Comparison of ENCODE assay signal across 9 mouse cellular contexts in the genomic region with DNA sequence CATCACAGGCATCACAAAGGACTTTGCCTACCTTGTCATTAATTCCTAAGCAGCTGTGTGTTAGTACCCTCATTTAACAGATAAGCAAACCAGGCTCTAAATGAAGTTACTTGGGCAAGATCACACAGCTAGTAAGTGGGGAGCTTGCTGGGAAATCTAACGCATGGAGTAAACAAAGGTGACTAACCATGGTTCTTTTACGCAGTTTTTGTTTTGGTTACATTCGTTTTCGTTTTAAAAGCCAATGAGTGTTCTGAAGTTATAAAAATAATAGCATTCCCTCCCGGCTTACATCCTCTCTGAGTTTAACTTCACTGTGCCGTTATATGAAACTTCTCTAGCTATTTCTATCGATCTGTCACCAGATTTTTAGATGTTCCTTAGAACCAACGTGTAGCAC. TPM values are rescaled to one million over a fixed set of nuclear protein-coding genes. Genes with fewer than 3 reads are reported as not detected.
DNase-seq lines count a peak whose midpoint lies in the region; ATAC-seq and TF ChIP-seq lines count a peak whose summit lies in the region.
"Had no signal": no experiment of that assay in that cellular context is flagged by ENCODE, and none has a peak within 500 bp of the region (broad histone marks: within the 10 kb centered on the region; RNA-seq: fewer than 3 reads in every experiment).

No protein-coding gene starts in this region.

- H3K9me3 ChIP-seq in heart, embryonic 11.5 days (replicated peaks; ENCODE audit: control insufficient read depth, low read length): no peaks in the 10 kb centered on the region
- peaks cover 21% of the 10 kb centered on the region for H3K9me3 ChIP-seq in E14TG2a.4 (ENCODE audit: low read length)
- no peaks in the 10 kb centered on the region for H3K9me3 ChIP-seq in hindbrain, embryonic 14.5 days (ENCODE audit: control insufficient read depth, low read length)
- H3K9me3 ChIP-seq in midbrain, embryonic 11.5 days (ENCODE audit: control insufficient read depth, low read length): no peaks in the 10 kb centered on the region

- no peaks in the 10 kb centered on the region for H3K36me3 ChIP-seq in heart, embryonic 11.5 days (ENCODE audit: control insufficient read depth, insufficient read depth, low read length)
- H3K36me3 ChIP-seq in E14TG2a.4 (ENCODE audit: insufficient read depth, low read length): no peaks in the 10 kb centered on the region
- no peaks in the 10 kb centered on the region for H3K36me3 ChIP-seq in hindbrain, embryonic 14.5 days (replicated peaks; ENCODE audit: control insufficient read depth, insufficient read depth)
- H3K36me3 ChIP-seq in midbrain, embryonic 11.5 days (ENCODE audit: control insufficient read depth, insufficient read depth, low read length): no peaks in the 10 kb centered on the region

- peaks cover 21% of the 10 kb centered on the region for H3K27me3 ChIP-seq in heart, embryonic 11.5 days (ENCODE audit: control insufficient read depth, insufficient read depth, low read length)
- H3K27me3 ChIP-seq in E14TG2a.4 (ENCODE audit: insufficient read depth, low read length): peaks cover 8% of the 10 kb centered on the region
- H3K27me3 ChIP-seq in hindbrain, embryonic 14.5 days (ENCODE audit: control insufficient read depth, insufficient read depth, low read length): peaks cover 20% of the 10 kb centered on the region
- peaks cover 24% of the 10 kb centered on the region for H3K27me3 ChIP-seq in midbrain, embryonic 11.5 days (ENCODE audit: control insufficient read depth, insufficient read depth, low read length)
- H3K27me3 ChIP-seq: CH12.LX had no signal

- H3K4me2 ChIP-seq in heart, embryonic 11.5 days: peak overlapping the region; percentile 90
- peak overlapping the region; percentile 88 for H3K4me2 ChIP-seq in hindbrain, embryonic 14.5 days (replicated peaks)
- peak overlapping the region; percentile 84 for H3K4me2 ChIP-seq in midbrain, embryonic 11.5 days

- no peak overlapping the region for H3K27ac ChIP-seq in heart, embryonic 11.5 days (ENCODE audit: low read depth, low read length)
- H3K27ac ChIP-seq in hindbrain, embryonic 14.5 days: no peak overlapping the region
- H3K27ac ChIP-seq in midbrain, embryonic 11.5 days (ENCODE audit: low read depth, low read length): no peak overlapping the region

- no peak for DNase-seq in heart, adult 8-10 months (ENCODE audit: low spot score)
- no peak for DNase-seq in hindbrain, embryonic 14.5 days (ENCODE audit: low spot score)
- DNase-seq in midbrain, embryonic 11.5 days (ENCODE audit: low spot score, missing footprints): peak; percentile 88
- no peak for DNase-seq in ovary, adult 18-20 months (ENCODE audit: low spot score)
- no peak for DNase-seq in urinary bladder, adult 18-20 months (ENCODE audit: low spot score in 2 of 2)
- no peak for DNase-seq in layer of hippocampus, adult 9-11 months

- H3K4me1 ChIP-seq in heart, embryonic 11.5 days (ENCODE audit: control insufficient read depth, insufficient read depth, low read length): peaks cover 6% of the 10 kb centered on the region
- H3K4me1 ChIP-seq in E14TG2a.4 (replicated peaks; ENCODE audit: low read depth, low read length): peaks cover 32% of the 10 kb centered on the region
- peaks cover 8% of the 10 kb centered on the region; the same call in 1 of the 2 replicates for H3K4me1 ChIP-seq in hindbrain, embryonic 14.5 days (replicated peaks; ENCODE audit: control insufficient read depth, insufficient read depth, low read length)
- peaks cover 3% of the 10 kb centered on the region for H3K4me1 ChIP-seq in midbrain, embryonic 11.5 days (ENCODE audit: control insufficient read depth, insufficient read depth, low read length)

- H3K4me3 ChIP-seq in heart, embryonic 11.5 days (ENCODE audit: low read depth, low read length): peak overlapping the region; percentile 58
- peak overlapping the region; percentile 80 for H3K4me3 ChIP-seq in E14TG2a.4 (replicated peaks; ENCODE audit: low read length)
- peak overlapping the region; percentile 47; the same call in 1 of the 2 replicates for H3K4me3 ChIP-seq in hindbrain, embryonic 14.5 days (replicated peaks; ENCODE audit: low read length)
- peak overlapping the region; percentile 45 for H3K4me3 ChIP-seq in midbrain, embryonic 11.5 days (ENCODE audit: low read depth, low read length)

- no peak for ATAC-seq in heart, embryonic 11.5 days (replicated peaks; ENCODE audit: insufficient number of reproducible peaks, low FRiP score, low TSS enrichment)
- no peak for ATAC-seq in hindbrain, embryonic 14.5 days (ENCODE audit: low FRiP score)
- ATAC-seq in midbrain, embryonic 11.5 days (ENCODE audit: low FRiP score): no peak

- no peak for TF ChIP-seq CTCF in E14TG2a.4 (conservative IDR thresholded peaks at IDR 0.05; ENCODE audit: low read length)

- 16% methylated on average over 8 of the region's 8 CpGs for WGBS in heart, embryonic 11.5 days (ENCODE audit: insufficient replicate concordance)
- 14% methylated on average over 8 of the region's 8 CpGs for whole genome bisulfite sequencing in hindbrain, embryonic 14.5 days
- WGBS in midbrain, embryonic 11.5 days: 16% methylated on average over 8 of the region's 8 CpGs

- H3K9ac ChIP-seq in heart, embryonic 11.5 days (ENCODE audit: low read depth, low read length): no peak overlapping the region
- H3K9ac ChIP-seq in hindbrain, embryonic 14.5 days: no peak overlapping the region
- 0 out of 2 replicates have a peak overlapping the region, but pooled peaks have one; percentile 65 for H3K9ac ChIP-seq in midbrain, embryonic 11.5 days (ENCODE audit: low read length)

RNA-seq across cellular contexts. Expression of a gene that starts 10.9 kb away (rescaled TPM):
- polyA plus RNA-seq in heart, embryonic 11.5 days (2014; fragmentation: Nextera tagmentation; extraction: Ambion mirVana): 47.3 and 52.8 TPM in 2 replicates
- total RNA-seq in heart, adult 8-10 months (2022): 10 to 100 TPM; 25.0 to 28.1 (median 27.3) TPM
- 45.2 and 50.1 TPM in 2 replicates for polyA plus RNA-seq in hindbrain, embryonic 14.5 days (2014; fragmentation: Nextera tagmentation; extraction: Ambion mirVana)
- 89.0 and 98.6 TPM in 2 replicates for polyA plus RNA-seq in midbrain, embryonic 11.5 days (2014; fragmentation: Nextera tagmentation; extraction: Ambion mirVana)

RNA-seq across cellular contexts. Expression of a gene that starts 19.8 kb away (rescaled TPM):
- 16.9 and 22.0 TPM in 2 replicates for polyA plus RNA-seq in heart, embryonic 11.5 days (2014; fragmentation: Nextera tagmentation; extraction: Ambion mirVana)
- 10 to 100 TPM; 22.9 to 28.9 (median 25.0) TPM for total RNA-seq in heart, adult 8-10 months (2022)
- 15.3 and 17.2 TPM in 2 replicates for polyA plus RNA-seq in hindbrain, embryonic 14.5 days (2014; fragmentation: Nextera tagmentation; extraction: Ambion mirVana)
- 28.4 and 30.0 TPM in 2 replicates for polyA plus RNA-seq in midbrain, embryonic 11.5 days (2014; fragmentation: Nextera tagmentation; extraction: Ambion mirVana)
